In the genomic region with DNA sequence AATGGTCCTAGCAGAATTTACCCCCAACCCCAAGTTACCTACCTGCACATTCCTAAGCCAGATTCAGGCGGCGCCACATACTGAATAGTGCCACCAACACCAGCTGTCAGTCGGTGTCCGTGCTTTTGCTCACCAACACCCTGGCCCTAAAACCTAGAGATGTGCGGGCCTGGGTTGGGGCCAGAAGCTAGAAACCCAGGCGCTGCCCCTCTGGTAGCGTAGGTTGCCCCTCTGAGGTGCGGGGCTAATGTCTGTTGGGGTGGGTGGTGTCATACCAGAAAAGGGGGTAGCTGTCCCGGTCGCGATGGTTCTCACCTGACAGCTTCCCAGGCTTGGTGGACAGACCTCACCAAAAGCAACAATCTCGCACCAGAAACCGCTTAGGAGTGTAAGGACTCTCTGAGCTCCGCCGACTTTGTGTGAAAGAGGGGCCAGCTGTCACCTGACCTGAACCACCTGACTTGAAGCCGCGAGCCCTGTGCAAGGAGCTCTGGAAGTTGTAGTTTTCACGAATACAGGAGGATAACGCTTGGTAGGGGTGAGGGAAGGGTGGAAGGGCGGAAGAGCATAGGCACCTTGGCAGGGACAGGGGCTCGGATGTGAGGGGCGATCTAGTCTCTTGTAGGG, we compare ENCODE assay signal across 8 mouse cellular contexts. TPM values are rescaled to one million over a fixed set of nuclear protein-coding genes. Genes with fewer than 3 reads are reported as not detected.
DNase-seq lines count a peak whose midpoint lies in the region; ATAC-seq and TF ChIP-seq lines count a peak whose summit lies in the region.

A gene (minus strand): TSS at position 440 of the 627 bp plus-strand sequence.

- peak; percentile 95 for ATAC-seq in limb, embryonic 11.5 days (ENCODE audit: insufficient number of reproducible peaks, low FRiP score, low TSS enrichment, low read depth)
- ATAC-seq in midbrain, embryonic 11.5 days (ENCODE audit: low FRiP score): peak; percentile 94

- DNase-seq in 3134 (ENCODE audit: extremely low read depth, insufficient read length, low spot score): peak; percentile 87
- DNase-seq in T-cell, adult 2 months (ENCODE audit: low spot score): peak; percentile 86
- DNase-seq in gastrocnemius, postnatal 4 days (ENCODE audit: low spot score in 2 of 2): peak in 1 of 2 experiments; percentile 79
- peak; percentile 90 to 92 for DNase-seq in kidney, adult 8-10 months
- peak; percentile 80 for DNase-seq in limb, embryonic 11.5 days (ENCODE audit: low spot score)
- DNase-seq in midbrain, embryonic 11.5 days (ENCODE audit: low spot score, missing footprints): peak; percentile 99
- peak; percentile 92 for DNase-seq in telencephalon, adult 2 months (ENCODE audit: low read depth, low spot score)

- no peaks in the 10 kb centered on the region for H3K9me3 ChIP-seq in limb, embryonic 11.5 days (ENCODE audit: control insufficient read depth, low read length)
- no peaks in the 10 kb centered on the region for H3K9me3 ChIP-seq in midbrain, embryonic 11.5 days (ENCODE audit: control insufficient read depth, low read length)

- H3K4me3 ChIP-seq in cortical plate, adult 2 months (ENCODE audit: insufficient read depth, low read length): peak within 1 kb of the TSS; percentile 48
- peak within 1 kb of the TSS; percentile 58 for H3K4me3 ChIP-seq in limb, embryonic 11.5 days (ENCODE audit: low read depth, low read length)
- H3K4me3 ChIP-seq in midbrain, embryonic 11.5 days (ENCODE audit: low read depth, low read length): peak within 1 kb of the TSS; percentile 52

- peak within 1 kb of the TSS; percentile 64 for H3K9ac ChIP-seq in limb, embryonic 11.5 days (ENCODE audit: low read length)
- peak within 1 kb of the TSS; percentile 75 for H3K9ac ChIP-seq in midbrain, embryonic 11.5 days (ENCODE audit: low read length)

- peaks cover 2% of the 10 kb centered on the region; the same call in 1 of the 2 replicates for H3K4me1 ChIP-seq in cortical plate, adult 2 months (ENCODE audit: control insufficient read depth, insufficient read depth, low read length)
- no peaks in the 10 kb centered on the region for H3K4me1 ChIP-seq in limb, embryonic 11.5 days (ENCODE audit: control insufficient read depth, insufficient read depth, low read length)
- peaks cover 6% of the 10 kb centered on the region; the same call in 1 of the 2 replicates for H3K4me1 ChIP-seq in midbrain, embryonic 11.5 days (ENCODE audit: control insufficient read depth, insufficient read depth, low read length)

- H3K27ac ChIP-seq in cortical plate, adult 2 months (ENCODE audit: insufficient read depth, low read length): 0 out of 2 replicates have a peak within 1 kb of the TSS, but pooled peaks have one; percentile 7
- no peak within 1 kb of the TSS for H3K27ac ChIP-seq in limb, embryonic 11.5 days (replicated peaks; ENCODE audit: low read depth, low read length)
- no peak within 1 kb of the TSS for H3K27ac ChIP-seq in midbrain, embryonic 11.5 days (ENCODE audit: low read depth, low read length)

- H3K36me3 ChIP-seq in limb, embryonic 11.5 days (ENCODE audit: control insufficient read depth, insufficient read depth, low read length): no peaks in the 10 kb centered on the region
- H3K36me3 ChIP-seq in midbrain, embryonic 11.5 days (ENCODE audit: control insufficient read depth, insufficient read depth, low read length): no peaks in the 10 kb centered on the region; the same call in 1 of the 2 replicates

- TF ChIP-seq CTCF in cortical plate, adult 2 months (IDR thresholded peaks at IDR 0.05; ENCODE audit: extremely low read depth, insufficient read depth, low read length): no peak

- TF ChIP-seq POLR2A in cortical plate, adult 2 months (IDR thresholded peaks at IDR 0.05; ENCODE audit: extremely low read depth, insufficient read depth, low read length): peak; percentile 94

- H3K4me2 ChIP-seq in limb, embryonic 11.5 days (ENCODE audit: low read depth, severe bottlenecking): peak within 1 kb of the TSS; percentile 76
- peak within 1 kb of the TSS; percentile 66 for H3K4me2 ChIP-seq in midbrain, embryonic 11.5 days

- H3K27me3 ChIP-seq in limb, embryonic 11.5 days (ENCODE audit: control insufficient read depth, insufficient read depth, low read length): no peaks in the 10 kb centered on the region
- no peaks in the 10 kb centered on the region for H3K27me3 ChIP-seq in midbrain, embryonic 11.5 days (ENCODE audit: control insufficient read depth, insufficient read depth, low read length)

- 2% methylated on average over 22 of the region's 22 CpGs for WGBS in limb, embryonic 11.5 days
- WGBS in midbrain, embryonic 11.5 days: 2% methylated on average over 22 of the region's 22 CpGs

RNA-seq across cellular contexts. Expression of the gene that starts here (rescaled TPM):
- 23.5 and 24.5 TPM in 2 replicates for polyA plus RNA-seq in cortical plate, adult 2 months (2012; rRNA removed)
- total RNA-seq in gastrocnemius, postnatal 4 days (2021): 10 to 100 TPM; 13.8 to 14.0 TPM
- polyA plus RNA-seq in limb, embryonic 11.5 days (2014; fragmentation: Nextera tagmentation; extraction: Ambion mirVana): 23.6 and 25.5 TPM in 2 replicates
- 19.1 and 21.1 TPM in 2 replicates for polyA plus RNA-seq in midbrain, embryonic 11.5 days (2014; fragmentation: Nextera tagmentation; extraction: Ambion mirVana)
